Mouse (Mus musculus) midbrain, embryonic 11.5 days (tissue): ENCODE data around the gene Ctnna3. TPM values are rescaled to one million over a fixed set of nuclear protein-coding genes. Genes with fewer than 3 reads are reported as not detected.

ENCODE experiments used
- ATAC-seq: fragments of 200-750 bp; cut with Nextera tagmentation; 2 replicates; pipeline ENCODE4 v1.8.0; 2017; ENCODE audit warnings: moderate TSS enrichment, moderate library complexity; ENCODE audit not compliant: low FRiP score
- DNase-seq: peaks from one replicate; pipeline ENCODE4 v3.0.0; 2015; ENCODE audit warnings: low spot score; ENCODE audit errors: missing footprints
- H3K27ac ChIP-seq: fragments of 300-500 bp; sonication (generic); 2 replicates; pipeline ENCODE4 v1.5.1; 2014; ENCODE audit warnings: low read depth, low read length
- H3K27me3 ChIP-seq: fragments of 300-500 bp; sonication (generic); 2 replicates; pipeline ENCODE4 v1.6.1; 2014; ENCODE audit warnings: mild to moderate bottlenecking, low read length, moderate library complexity, mixed read lengths; ENCODE audit not compliant: control insufficient read depth, insufficient read depth
- H3K36me3 ChIP-seq: fragments of 300-500 bp; sonication (generic); 2 replicates; pipeline ENCODE4 v1.6.1; 2014; ENCODE audit warnings: mild to moderate bottlenecking, low read length, moderate library complexity, mixed read lengths; ENCODE audit not compliant: control insufficient read depth, insufficient read depth
- H3K4me1 ChIP-seq: fragments of 300-500 bp; sonication (generic); 2 replicates; pipeline ENCODE4 v1.6.1; 2014; ENCODE audit warnings: low read length; ENCODE audit not compliant: control insufficient read depth, insufficient read depth
- H3K4me2 ChIP-seq: fragments of 300-500 bp; sonication (generic); 2 replicates; pipeline ENCODE4 v1.6.1; 2014; ENCODE audit warnings: mild to moderate bottlenecking, moderate library complexity
- H3K4me3 ChIP-seq: fragments of 300-500 bp; sonication (generic); 2 replicates; pipeline ENCODE4 v1.5.1; 2014; ENCODE audit warnings: low read depth, low read length
- H3K9ac ChIP-seq: fragments of 300-500 bp; sonication (generic); 2 replicates; pipeline ENCODE4 v1.6.1; 2014; ENCODE audit warnings: low read length
- H3K9me3 ChIP-seq: fragments of 300-500 bp; sonication (generic); 2 replicates; pipeline ENCODE4 v1.6.1; 2016; ENCODE audit warnings: low read length; ENCODE audit not compliant: control insufficient read depth
- WGBS: fragments of 180-500 bp; shearing (Covaris S2); extraction: QIAGEN DNeasy Blood & Tissue Kit; methylation state at CpG from one replicate; pipeline ENCODE4 v1.1.7; 2014; 5-methylcytosine and 5-hydroxymethylcytosine counted together
- polyA plus RNA-seq: library from polyadenylated mRNA; unstranded; fragments of >200 nt; fragmentation: Nextera tagmentation; extraction: Ambion mirVana; gene quantifications from 2 replicates; pipeline ENCODE4 v1.2.1, GENCODE M21; 2014

Ctnna3 gene
- polyA plus RNA-seq, 1 experiment from 2014 or later: not detected

DNA sequence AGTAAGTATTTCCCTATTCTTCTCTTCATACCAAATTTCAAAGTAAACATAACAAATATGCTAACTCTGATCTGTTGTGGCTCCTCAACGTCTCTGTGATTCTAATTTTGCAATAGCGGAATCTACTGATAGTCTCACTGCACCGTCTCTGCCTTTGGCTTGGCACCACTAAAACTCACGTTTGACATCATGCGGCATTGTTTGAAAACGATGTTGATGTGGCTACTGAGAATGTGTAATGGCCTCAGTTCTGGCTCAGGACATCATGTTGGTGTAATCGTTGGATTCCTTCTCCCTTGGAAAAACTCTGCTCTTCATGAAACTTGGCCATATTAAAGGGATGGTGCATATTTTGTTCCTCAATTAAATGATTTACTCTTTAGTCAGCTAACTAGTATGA lies 439.2 kb downstream of the Ctnna3 start:
- H3K36me3 ChIP-seq: no peaks in the 10 kb centered on the region
- no peak for ATAC-seq
- 85% methylated on average over 7 of the region's 7 CpGs for WGBS
- H3K4me3 ChIP-seq: no peak overlapping the region
- no peak overlapping the region for H3K9ac ChIP-seq
- H3K9me3 ChIP-seq: no peaks in the 10 kb centered on the region
- H3K27me3 ChIP-seq: no peaks in the 10 kb centered on the region
- no peaks in the 10 kb centered on the region for H3K4me1 ChIP-seq
- no peak overlapping the region for H3K4me2 ChIP-seq
- H3K27ac ChIP-seq: no peak overlapping the region
- DNase-seq: no peak

DNA sequence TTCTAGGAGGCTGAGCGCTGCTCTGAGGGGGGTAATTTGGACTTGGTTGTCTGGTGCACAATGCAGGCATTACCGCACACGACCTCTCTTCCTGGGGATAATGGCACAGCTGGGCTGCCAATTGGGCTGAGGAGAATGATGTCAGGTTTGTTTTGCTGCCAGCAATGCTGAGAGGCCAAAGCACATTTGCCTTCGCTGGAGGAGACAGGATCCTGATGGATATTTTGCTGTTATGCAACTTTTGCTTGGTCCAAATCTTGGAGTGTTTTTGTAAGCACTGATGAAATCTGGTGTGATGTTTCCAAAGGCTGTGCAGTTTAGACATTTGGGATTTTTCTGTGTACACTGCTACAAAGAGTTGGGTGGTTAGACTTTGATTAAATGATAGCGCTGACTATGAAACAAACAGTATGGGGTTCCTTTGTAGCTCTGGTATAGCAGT lies 450.6 kb downstream of the Ctnna3 start:
- H3K4me3 ChIP-seq: no peak overlapping the region
- H3K27ac ChIP-seq: no peak overlapping the region
- H3K36me3 ChIP-seq: no peaks in the 10 kb centered on the region
- H3K4me1 ChIP-seq: no peaks in the 10 kb centered on the region
- no peaks in the 10 kb centered on the region for H3K9me3 ChIP-seq
- ATAC-seq: no peak
- 74% methylated on average over 5 of the region's 5 CpGs for WGBS
- no peak for DNase-seq
- no peaks in the 10 kb centered on the region for H3K27me3 ChIP-seq
- no peak overlapping the region for H3K9ac ChIP-seq
- H3K4me2 ChIP-seq: no peak overlapping the region

DNA sequence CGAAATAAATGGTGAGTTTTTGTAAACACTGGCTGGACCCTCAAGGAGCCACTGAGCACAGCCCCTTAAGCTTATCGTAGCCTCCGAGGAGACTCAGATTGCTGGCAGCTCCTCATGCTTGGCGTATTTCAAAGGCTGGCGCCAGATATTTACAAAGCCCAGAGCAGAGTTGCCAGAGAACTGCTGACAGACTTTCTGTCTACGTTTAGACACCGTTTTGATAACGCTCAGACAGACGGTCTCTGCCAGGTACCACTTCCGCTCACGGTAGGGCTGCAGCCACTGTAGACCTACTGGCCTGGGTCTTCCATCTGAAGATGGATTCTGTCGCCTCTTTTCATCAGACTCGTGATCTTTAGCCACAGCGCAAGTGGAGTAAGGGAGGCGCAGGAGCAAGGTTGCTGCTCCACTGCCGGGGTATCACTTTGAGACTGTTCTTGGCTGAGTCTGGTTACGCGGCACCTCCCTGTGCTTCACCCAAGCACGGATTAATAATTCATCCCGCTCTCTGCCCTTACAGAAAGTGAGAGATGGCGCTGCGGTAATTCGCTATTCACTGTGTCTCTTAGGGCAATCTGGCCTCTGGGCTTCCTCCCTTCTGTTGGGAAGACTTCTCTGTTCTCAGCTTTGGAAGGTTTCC lies 456.7 kb downstream of the Ctnna3 start:
- no peaks in the 10 kb centered on the region for H3K27me3 ChIP-seq
- DNase-seq (no peak), ATAC-seq (no peak)
- no peak overlapping the region for H3K9ac ChIP-seq
- no peak overlapping the region for H3K4me3 ChIP-seq
- no peak overlapping the region for H3K4me2 ChIP-seq
- H3K4me1 ChIP-seq: no peaks in the 10 kb centered on the region
- WGBS: 89% methylated on average over 23 of the region's 23 CpGs
- H3K9me3 ChIP-seq: no peaks in the 10 kb centered on the region
- H3K27ac ChIP-seq: no peak overlapping the region
- no peaks in the 10 kb centered on the region for H3K36me3 ChIP-seq

DNA sequence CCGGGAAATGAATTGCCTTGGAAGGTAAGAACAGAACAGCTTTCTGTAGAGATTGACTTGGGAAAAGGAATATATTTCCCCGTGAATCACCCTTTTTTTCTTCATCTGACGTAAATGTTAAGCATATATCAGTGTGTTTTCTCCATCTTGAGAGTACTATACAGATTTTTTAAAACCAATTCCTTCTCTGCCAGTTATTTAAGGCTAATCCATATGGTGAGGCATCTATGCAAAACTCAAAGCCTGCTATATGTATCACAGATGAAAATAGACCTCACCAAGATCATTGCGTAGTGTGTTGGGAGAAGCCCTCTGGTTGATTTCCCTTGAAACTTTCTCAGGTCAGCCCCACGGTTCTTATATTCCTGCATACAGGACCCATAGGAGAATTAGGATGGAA lies 464.7 kb downstream of the Ctnna3 start:
- no peak overlapping the region for H3K4me2 ChIP-seq
- no peak overlapping the region for H3K9ac ChIP-seq
- no peak overlapping the region for H3K4me3 ChIP-seq
- no peaks in the 10 kb centered on the region for H3K4me1 ChIP-seq
- no peaks in the 10 kb centered on the region for H3K27me3 ChIP-seq
- no peaks in the 10 kb centered on the region for H3K36me3 ChIP-seq
- H3K27ac ChIP-seq: no peak overlapping the region
- no peak for ATAC-seq
- WGBS: 92% methylated on average over 5 of the region's 5 CpGs
- no peaks in the 10 kb centered on the region for H3K9me3 ChIP-seq
- no peak for DNase-seq

DNA sequence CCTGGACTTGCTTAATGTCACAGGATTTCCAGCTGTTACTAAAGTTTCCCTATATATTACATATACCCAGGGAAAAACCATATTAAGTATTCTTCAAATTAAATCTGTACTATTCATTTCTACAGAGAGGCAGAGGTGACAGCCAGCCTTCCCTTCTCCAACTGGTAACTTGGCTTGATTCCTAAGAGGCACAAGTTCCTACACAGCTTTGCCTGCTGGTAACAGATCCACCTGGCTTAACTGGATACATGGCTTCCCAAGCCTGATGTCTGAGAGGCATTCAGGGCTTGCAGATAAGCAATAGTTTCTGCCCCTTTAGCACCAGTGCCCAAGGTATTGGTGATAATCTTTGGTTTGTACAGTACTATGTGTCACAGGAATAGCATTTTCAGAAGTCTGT lies 470.0 kb downstream of the Ctnna3 start:
- Histone ChIP-seq H3K4me2 (no peak overlapping the region), H3K27ac (no peak overlapping the region), H3K36me3 (no peaks in the 10 kb centered on the region), H3K4me1 (no peaks in the 10 kb centered on the region), H3K27me3 (no peaks in the 10 kb centered on the region), H3K9me3 (no peaks in the 10 kb centered on the region), H3K9ac (no peak overlapping the region), H3K4me3 (no peak overlapping the region)
- ATAC-seq: no peak
- DNase-seq: no peak

DNA sequence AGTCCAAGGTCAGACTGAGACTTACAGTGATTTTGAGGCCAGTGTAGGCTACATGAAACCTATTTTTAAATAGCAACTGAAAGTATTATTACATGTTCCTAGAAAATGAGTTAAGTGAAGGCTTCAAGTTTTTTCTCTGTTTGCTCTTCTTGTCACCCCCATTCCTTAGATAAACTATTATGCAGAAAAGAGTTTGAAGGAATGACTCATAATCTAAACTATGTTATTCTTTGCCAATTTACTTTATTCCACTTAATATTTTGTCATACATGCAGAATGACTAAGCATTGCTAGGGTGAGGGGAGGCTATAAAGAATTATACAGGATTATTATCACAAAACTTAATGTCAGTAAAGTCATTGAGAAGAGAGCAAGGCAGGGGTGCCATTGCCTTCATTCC lies 479.0 kb downstream of the Ctnna3 start:
- Histone ChIP-seq H3K4me2 (no peak overlapping the region), H3K9me3 (no peaks in the 10 kb centered on the region), H3K9ac (no peak overlapping the region), H3K27ac (no peak overlapping the region), H3K4me1 (no peaks in the 10 kb centered on the region), H3K36me3 (no peaks in the 10 kb centered on the region), H3K4me3 (no peak overlapping the region), H3K27me3 (no peaks in the 10 kb centered on the region)
- ATAC-seq (no peak), DNase-seq (no peak)

DNA sequence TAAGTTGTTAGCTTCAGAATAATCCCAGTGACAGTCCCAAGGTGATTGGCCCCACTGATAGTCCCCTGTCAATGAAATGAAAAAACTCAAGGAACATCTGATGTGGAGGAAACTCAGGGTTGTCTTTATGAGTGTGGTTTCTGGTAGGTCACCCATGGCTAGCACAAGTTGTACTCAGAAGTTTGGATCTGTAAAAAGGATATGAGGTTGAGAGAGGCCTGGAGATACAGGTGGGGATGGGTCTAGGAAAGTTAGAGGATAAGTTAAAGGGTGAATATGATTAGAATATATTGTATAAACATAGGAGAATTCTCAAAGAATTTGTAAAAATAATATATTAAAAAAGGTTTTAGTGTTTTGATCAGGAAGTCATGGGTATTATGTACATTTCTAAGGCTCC lies 497.4 kb downstream of the Ctnna3 start, which contains the start of gene Gm10118:
Gene Gm10118 (minus strand): TSS at position 101 of the 400 bp plus-strand sequence.
- Histone ChIP-seq H3K4me3 (no peak within 1 kb of the TSS), H3K27ac (no peak within 1 kb of the TSS), H3K9me3 (no peaks in the 10 kb centered on the region), H3K9ac (no peak within 1 kb of the TSS), H3K27me3 (no peaks in the 10 kb centered on the region), H3K36me3 (no peaks in the 10 kb centered on the region), H3K4me2 (no peak within 1 kb of the TSS), H3K4me1 (no peaks in the 10 kb centered on the region)
- no peak for ATAC-seq
- DNase-seq: no peak

DNA sequence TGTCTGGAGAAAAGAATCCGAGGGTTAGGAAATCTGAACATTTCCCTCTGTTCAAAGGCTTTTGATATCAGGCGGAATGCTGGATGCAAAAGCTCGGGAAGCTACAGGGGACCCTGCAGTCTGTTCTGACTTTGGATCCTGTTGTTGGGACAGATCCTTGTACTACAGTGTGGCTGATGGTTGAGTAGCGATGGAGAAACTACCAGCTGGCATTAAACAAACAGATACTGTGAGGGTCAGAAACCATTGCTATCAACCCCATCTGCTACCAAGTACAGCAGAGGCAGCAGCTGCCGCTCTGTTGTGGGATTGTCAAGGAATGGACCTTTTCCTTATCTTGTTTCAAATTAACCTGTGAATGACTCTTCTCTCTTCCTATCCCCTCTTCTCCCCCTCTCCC lies 504.0 kb downstream of the Ctnna3 start:
- 83% methylated on average over 5 of the region's 5 CpGs for WGBS
- H3K27ac ChIP-seq: no peak overlapping the region
- no peaks in the 10 kb centered on the region for H3K27me3 ChIP-seq
- H3K36me3 ChIP-seq: no peaks in the 10 kb centered on the region
- no peak overlapping the region for H3K9ac ChIP-seq
- DNase-seq (no peak), ATAC-seq (no peak)
- H3K4me3 ChIP-seq: no peak overlapping the region
- H3K4me2 ChIP-seq: no peak overlapping the region
- no peaks in the 10 kb centered on the region for H3K4me1 ChIP-seq
- H3K9me3 ChIP-seq: no peaks in the 10 kb centered on the region

DNA sequence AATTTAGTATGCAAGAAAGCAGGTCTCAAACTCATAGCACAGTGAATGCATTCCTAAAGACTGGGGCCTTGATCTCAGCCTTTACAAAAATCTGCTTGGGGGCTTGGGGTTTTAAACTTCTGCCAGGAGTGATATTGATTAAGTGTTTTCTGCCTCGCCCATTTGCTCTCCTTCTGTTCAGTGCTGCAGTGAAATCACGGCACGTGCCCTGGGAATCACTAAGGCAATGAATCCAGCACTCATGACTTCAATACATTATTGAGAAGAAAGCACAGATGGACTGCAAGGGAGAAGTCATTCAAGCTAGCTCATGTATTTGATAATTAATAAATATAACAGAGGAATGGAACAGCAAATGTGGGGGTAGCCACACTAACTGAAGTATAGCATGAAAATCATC lies 515.6 kb downstream of the Ctnna3 start:
- no peaks in the 10 kb centered on the region for H3K9me3 ChIP-seq
- no peak overlapping the region for H3K9ac ChIP-seq
- no peaks in the 10 kb centered on the region for H3K27me3 ChIP-seq
- no peak overlapping the region for H3K27ac ChIP-seq
- ATAC-seq (no peak), DNase-seq (no peak)
- no peaks in the 10 kb centered on the region for H3K4me1 ChIP-seq
- H3K36me3 ChIP-seq: no peaks in the 10 kb centered on the region
- H3K4me2 ChIP-seq: no peak overlapping the region
- H3K4me3 ChIP-seq: no peak overlapping the region
- 74% methylated on average over 3 of the region's 3 CpGs for WGBS

DNA sequence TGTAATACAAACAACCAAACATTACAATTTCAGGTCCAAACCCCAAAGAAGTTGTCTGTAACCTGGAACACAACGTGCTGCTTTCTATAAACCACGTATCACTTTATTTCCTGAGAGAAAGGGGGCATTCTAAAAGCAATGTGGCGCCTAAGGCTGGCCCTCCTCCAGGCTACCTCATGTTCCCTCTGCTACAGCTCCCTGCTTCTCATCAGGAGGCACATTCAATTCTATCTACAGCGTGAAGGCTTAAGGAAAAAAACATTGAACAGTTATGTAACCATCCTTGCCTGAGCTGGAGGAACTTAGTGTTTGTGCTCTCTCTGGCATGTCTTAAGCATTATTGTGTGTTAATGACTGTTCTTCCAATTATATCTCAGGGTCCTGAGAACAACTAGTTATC lies 517.4 kb downstream of the Ctnna3 start:
- H3K9ac ChIP-seq: no peak overlapping the region
- no peak for DNase-seq
- H3K4me2 ChIP-seq: no peak overlapping the region
- no peaks in the 10 kb centered on the region for H3K27me3 ChIP-seq
- no peaks in the 10 kb centered on the region for H3K4me1 ChIP-seq
- ATAC-seq: no peak
- H3K4me3 ChIP-seq: no peak overlapping the region
- 71% methylated on average over 4 of the region's 4 CpGs for WGBS
- no peaks in the 10 kb centered on the region for H3K9me3 ChIP-seq
- H3K27ac ChIP-seq: no peak overlapping the region
- H3K36me3 ChIP-seq: no peaks in the 10 kb centered on the region
